Mouse (Mus musculus) liver (tissue): Measurements from ENCODE around the gene C130074G19Rik.
A peak's percentile ranks its signal among the peaks of the same experiment; 100 is the strongest.

Experiments
- DNase-seq: peaks from one replicate; pipeline ENCODE4 v3.0.0-alpha.2; 2020; ENCODE audit warnings: mixed read lengths

C130074G19Rik gene

GRCm38 (mm10) chr1:184882281-184883268, at the start of gene C130074G19Rik:
Gene C130074G19Rik (minus strand): TSS chr1:184883218.
- peak; percentile 69 for DNase-seq

GRCm38 (mm10) chr1:184931097-184931496, 48.1 kb upstream of the C130074G19Rik start:
- no peak for DNase-seq

- peak; percentile 63 for DNase-seq
Measured at GRCm38 (mm10) chr1:184928382-184928781, 45.4 kb upstream of the C130074G19Rik start.

GRCm38 (mm10) chr1:184927911-184928310, 44.9 kb upstream of the C130074G19Rik start:
- no peak for DNase-seq

GRCm38 (mm10) chr1:184922824-184923223, 39.8 kb upstream of the C130074G19Rik start:
- DNase-seq: no peak

GRCm38 (mm10) chr1:184920057-184920456, 37.0 kb upstream of the C130074G19Rik start:
- DNase-seq: no peak

- no peak for DNase-seq
Measured at GRCm38 (mm10) chr1:184918227-184918888, 35.3 kb upstream of the C130074G19Rik start.

GRCm38 (mm10) chr1:184912336-184912735, 29.3 kb upstream of the C130074G19Rik start:
- DNase-seq: no peak

GRCm38 (mm10) chr1:184911861-184912260, 28.8 kb upstream of the C130074G19Rik start:
- no peak for DNase-seq

GRCm38 (mm10) chr1:184908558-184908957, 25.5 kb upstream of the C130074G19Rik start:
- DNase-seq: peak; percentile 9

GRCm38 (mm10) chr1:184905904-184906745, 23.1 kb upstream of the C130074G19Rik start:
- DNase-seq: no peak

- no peak for DNase-seq
Measured at GRCm38 (mm10) chr1:184905371-184905770, 22.4 kb upstream of the C130074G19Rik start.

GRCm38 (mm10) chr1:184903697-184904096, 20.7 kb upstream of the C130074G19Rik start:
- no peak for DNase-seq

- no peak for DNase-seq
Measured at GRCm38 (mm10) chr1:184902886-184903285, 19.9 kb upstream of the C130074G19Rik start.

- no peak for DNase-seq
Measured at GRCm38 (mm10) chr1:184897350-184897749, 14.3 kb upstream of the C130074G19Rik start.

GRCm38 (mm10) chr1:184891998-184892397, 9.0 kb upstream of the C130074G19Rik start:
- no peak for DNase-seq

- no peak for DNase-seq
Measured at GRCm38 (mm10) chr1:184889454-184889853, 6.4 kb upstream of the C130074G19Rik start.

GRCm38 (mm10) chr1:184886160-184886559, 3.1 kb upstream of the C130074G19Rik start:
- DNase-seq: no peak

GRCm38 (mm10) chr1:184881861-184882260, 1.2 kb downstream of the C130074G19Rik start:
- DNase-seq: no peak

GRCm38 (mm10) chr1:184881211-184881610, 1.8 kb downstream of the C130074G19Rik start:
- DNase-seq: no peak

- DNase-seq: no peak
Measured at GRCm38 (mm10) chr1:184878860-184879259, 4.2 kb downstream of the C130074G19Rik start.

- DNase-seq: no peak
Measured at GRCm38 (mm10) chr1:184877306-184877705, 5.7 kb downstream of the C130074G19Rik start.

GRCm38 (mm10) chr1:184873910-184874309, 9.1 kb downstream of the C130074G19Rik start:
- DNase-seq: no peak
